Mouse (Mus musculus) kidney, embryonic 14.5 days (tissue): ENCODE results near the gene A930018P22Rik. TPM values are rescaled to one million over a fixed set of nuclear protein-coding genes. Genes with fewer than 3 reads are reported as not detected.
"Not testable (repeated sequence)": the region's sequence is repeated elsewhere in the genome, so short reads cannot be mapped to it uniquely, and the experiment has no call there.

ENCODE experiments used
- ATAC-seq: fragments of 200-750 bp; cut with Nextera tagmentation; 2 replicates; pipeline ENCODE4 v1.8.0; 2017; ENCODE audit warnings: moderate number of reproducible peaks, mild to moderate bottlenecking, moderate TSS enrichment, moderate library complexity; ENCODE audit not compliant: low FRiP score, low TSS enrichment
- H3K27ac ChIP-seq: fragments of 300-500 bp; sonication (generic); 2 replicates; pipeline ENCODE4 v1.5.1; 2014; ENCODE audit warnings: low read depth, mild to moderate bottlenecking, low read length, moderate library complexity, mixed read lengths
- H3K27me3 ChIP-seq: fragments of 300-500 bp; sonication (generic); 2 replicates; pipeline ENCODE4 v1.6.1; 2014; ENCODE audit warnings: mild to moderate bottlenecking, low read length; ENCODE audit not compliant: control insufficient read depth, insufficient read depth
- H3K36me3 ChIP-seq: fragments of 300-500 bp; sonication (generic); 2 replicates; pipeline ENCODE4 v1.6.1; 2014; ENCODE audit warnings: low read length, mixed read lengths; ENCODE audit not compliant: control insufficient read depth, insufficient read depth
- H3K4me1 ChIP-seq: fragments of 300-500 bp; sonication (generic); 2 replicates; pipeline ENCODE4 v1.6.1; 2014; ENCODE audit warnings: low read length, mixed read lengths; ENCODE audit not compliant: control insufficient read depth, insufficient read depth
- H3K4me2 ChIP-seq: fragments of 300-500 bp; sonication (generic); replicated peaks from 2 replicates; pipeline ENCODE4 v1.6.1; 2014; ENCODE audit warnings: low read depth, mild to moderate bottlenecking, low read length
- H3K4me3 ChIP-seq: fragments of 300-500 bp; sonication (generic); 2 replicates; pipeline ENCODE4 v1.5.1; 2014; ENCODE audit warnings: mild to moderate bottlenecking, low read length
- H3K9ac ChIP-seq: fragments of 300-500 bp; sonication (generic); 2 replicates; pipeline ENCODE4 v1.6.1; 2014; ENCODE audit warnings: low read depth, mild to moderate bottlenecking, low read length, moderate library complexity
- H3K9me3 ChIP-seq: fragments of 300-500 bp; sonication (generic); 2 replicates; pipeline ENCODE4 v1.6.1; 2016; ENCODE audit warnings: low read length; ENCODE audit not compliant: control insufficient read depth
- WGBS: fragments of 180-500 bp; shearing (Covaris S2); extraction: QIAGEN DNeasy Blood & Tissue Kit; methylation state at CpG from one replicate; pipeline ENCODE4 v1.1.7; 2014; 5-methylcytosine and 5-hydroxymethylcytosine counted together
- polyA plus RNA-seq: library from polyadenylated mRNA; unstranded; fragments of >200 nt; fragmentation: Nextera tagmentation; extraction: Ambion mirVana; gene quantifications from 2 replicates; pipeline ENCODE4 v1.2.1, GENCODE M21; 2014

Gene A930018P22Rik
- polyA plus RNA-seq, 1 experiment from 2014 or later, result 0.27 TPM

DNA sequence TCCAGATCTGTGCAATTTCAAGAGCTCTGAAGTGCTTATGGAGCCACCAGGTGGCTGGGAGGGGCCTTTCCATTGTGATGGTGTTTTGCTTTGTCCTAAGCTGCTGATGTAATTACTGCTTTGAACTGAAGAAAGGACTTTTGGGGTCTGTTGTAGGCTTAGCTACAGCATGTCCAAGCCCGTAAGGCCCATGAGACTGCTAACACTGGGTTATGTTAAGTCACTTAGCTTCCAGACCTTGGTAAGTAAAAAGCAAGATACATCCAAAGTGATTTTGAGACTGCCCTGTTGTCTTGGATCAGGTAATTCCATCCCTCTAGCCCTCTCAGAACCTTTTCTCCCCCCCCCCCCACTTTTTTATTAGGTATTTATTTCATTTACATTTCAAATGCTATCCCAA lies 25.8 kb upstream of the A930018P22Rik start:
- ATAC-seq, H3K9ac ChIP-seq, H3K4me3 ChIP-seq, H3K27ac ChIP-seq, H3K27me3 ChIP-seq, H3K9me3 ChIP-seq, H3K36me3 ChIP-seq, H3K4me1 ChIP-seq: not testable (repeated sequence)
- 68% methylated on average over 1 of the region's 1 CpGs for WGBS
- H3K4me2 ChIP-seq, result peak overlapping the region; percentile 73

DNA sequence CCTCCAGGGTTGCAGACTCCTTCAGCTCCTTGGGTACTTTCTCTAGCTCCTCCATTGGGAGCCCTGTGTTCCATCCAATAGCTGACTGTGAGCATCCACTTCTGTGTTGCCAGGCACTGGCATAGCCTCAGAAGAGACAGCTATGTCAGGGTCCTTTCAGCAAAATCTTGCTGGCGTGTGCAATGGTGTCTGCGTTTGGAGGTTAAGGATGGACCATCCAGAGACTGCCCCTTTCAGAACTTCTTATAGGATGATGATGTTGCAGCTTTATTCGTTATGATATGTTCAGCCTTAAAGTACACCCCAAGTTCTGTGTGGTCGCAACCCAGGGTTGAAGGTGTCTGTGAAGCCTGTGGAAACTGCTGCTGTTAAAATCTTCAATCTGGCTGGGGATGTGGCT lies 25.2 kb upstream of the A930018P22Rik start:
- not testable (repeated sequence) for H3K9me3 ChIP-seq, H3K27me3 ChIP-seq, H3K9ac ChIP-seq, H3K4me3 ChIP-seq, ATAC-seq, H3K4me1 ChIP-seq, H3K4me2 ChIP-seq, H3K36me3 ChIP-seq, H3K27ac ChIP-seq
- 93% methylated on average over 4 of the region's 4 CpGs for WGBS

DNA sequence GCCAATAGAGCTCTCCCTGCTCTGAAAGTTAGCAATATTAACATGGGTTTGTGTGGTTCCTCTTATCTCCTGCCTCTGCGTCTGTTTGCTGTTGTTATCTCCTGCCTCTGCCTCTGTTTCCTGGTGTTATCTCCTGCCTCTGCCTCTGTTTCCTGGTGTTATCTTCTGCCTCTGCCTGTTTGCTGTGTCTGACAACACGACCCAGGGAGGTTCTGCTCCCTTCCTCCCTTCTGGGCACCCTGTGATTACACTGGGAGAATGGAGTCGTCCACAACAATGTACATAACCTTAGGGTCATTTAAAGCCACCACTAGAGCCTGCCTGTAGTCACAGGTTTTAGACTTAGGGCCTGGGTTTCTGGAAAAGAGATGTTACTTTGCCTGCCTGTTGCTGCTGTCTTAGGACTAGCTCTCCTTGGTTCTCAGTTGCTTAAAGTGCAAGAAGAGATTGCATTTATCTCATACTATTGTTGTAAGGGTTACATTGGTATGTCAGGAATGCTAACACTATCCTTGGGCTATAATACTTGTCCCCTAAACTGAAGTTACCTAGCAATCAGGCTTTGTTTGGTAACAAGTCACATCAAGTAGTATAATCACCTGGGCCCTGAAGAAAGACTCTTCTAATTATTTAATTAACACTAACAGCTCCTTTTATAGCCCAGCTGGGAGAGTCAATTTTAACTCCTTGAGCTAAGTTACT lies 23.9 kb upstream of the A930018P22Rik start:
- no peak for ATAC-seq
- no peak overlapping the region for H3K4me2 ChIP-seq
- no peak overlapping the region for H3K27ac ChIP-seq
- H3K9me3 ChIP-seq, result no peaks in the 10 kb centered on the region
- H3K4me3 ChIP-seq, result no peak overlapping the region
- 35% methylated on average over 3 of the region's 3 CpGs for WGBS
- no peaks in the 10 kb centered on the region for H3K36me3 ChIP-seq
- H3K27me3 ChIP-seq, result no peaks in the 10 kb centered on the region
- H3K4me1 ChIP-seq, result peaks cover 5% of the 10 kb centered on the region; the same call in 1 of the 2 replicates
- H3K9ac ChIP-seq, result no peak overlapping the region

DNA sequence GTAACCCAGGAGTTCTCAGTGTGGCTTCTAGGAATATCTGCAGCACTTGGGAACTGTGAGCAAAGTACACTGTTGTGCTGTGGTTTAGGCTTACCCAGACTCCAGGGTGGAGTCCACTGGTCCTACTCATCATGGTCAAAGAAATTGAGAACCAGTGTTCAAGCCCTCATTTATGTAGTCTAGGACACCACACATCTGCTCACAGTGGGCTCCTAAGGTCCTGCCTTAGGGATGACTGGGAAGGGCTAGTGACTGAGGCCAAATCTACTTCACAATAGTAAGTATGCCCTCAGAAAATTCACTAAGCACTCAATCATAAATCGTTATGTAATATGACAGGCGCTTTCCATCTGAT lies 23.4 kb upstream of the A930018P22Rik start:
- Histone ChIP-seq H3K27me3 (no peaks in the 10 kb centered on the region), H3K9me3 (no peaks in the 10 kb centered on the region), H3K27ac (no peak overlapping the region), H3K9ac (no peak overlapping the region), H3K36me3 (no peaks in the 10 kb centered on the region), H3K4me1 (peaks cover 5% of the 10 kb centered on the region; the same call in 1 of the 2 replicates), H3K4me3 (no peak overlapping the region), H3K4me2 (no peak overlapping the region)
- 97% methylated on average over 2 of the region's 2 CpGs for WGBS
- no peak for ATAC-seq

DNA sequence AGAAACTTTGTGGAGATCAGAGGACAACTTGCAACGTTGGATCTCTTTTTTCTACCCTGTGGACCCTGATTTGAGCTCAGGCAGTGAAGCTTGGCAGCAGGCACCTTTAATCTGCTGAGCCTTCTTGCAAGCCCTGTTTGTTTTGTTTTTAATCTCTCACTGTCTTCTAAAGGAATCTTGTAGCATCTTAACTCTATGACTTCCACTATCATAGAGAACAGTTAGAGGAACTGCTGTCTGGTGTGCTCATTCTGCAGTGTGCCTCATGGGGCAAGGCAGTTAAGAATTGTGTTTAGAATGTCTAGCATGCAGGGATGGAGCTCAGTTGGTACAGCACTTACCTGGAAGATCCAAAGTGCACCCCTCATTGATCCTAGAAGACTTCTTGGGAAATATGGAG lies 22.6 kb upstream of the A930018P22Rik start:
- H3K36me3 ChIP-seq, result no peaks in the 10 kb centered on the region
- H3K27me3 ChIP-seq, result no peaks in the 10 kb centered on the region
- H3K9ac ChIP-seq, result no peak overlapping the region
- H3K9me3 ChIP-seq, result no peaks in the 10 kb centered on the region
- 65% methylated on average over 1 of the region's 1 CpGs for WGBS
- no peak overlapping the region for H3K4me2 ChIP-seq
- no peak overlapping the region for H3K27ac ChIP-seq
- ATAC-seq, result no peak
- H3K4me3 ChIP-seq, result no peak overlapping the region
- peaks cover 5% of the 10 kb centered on the region; the same call in 1 of the 2 replicates for H3K4me1 ChIP-seq

DNA sequence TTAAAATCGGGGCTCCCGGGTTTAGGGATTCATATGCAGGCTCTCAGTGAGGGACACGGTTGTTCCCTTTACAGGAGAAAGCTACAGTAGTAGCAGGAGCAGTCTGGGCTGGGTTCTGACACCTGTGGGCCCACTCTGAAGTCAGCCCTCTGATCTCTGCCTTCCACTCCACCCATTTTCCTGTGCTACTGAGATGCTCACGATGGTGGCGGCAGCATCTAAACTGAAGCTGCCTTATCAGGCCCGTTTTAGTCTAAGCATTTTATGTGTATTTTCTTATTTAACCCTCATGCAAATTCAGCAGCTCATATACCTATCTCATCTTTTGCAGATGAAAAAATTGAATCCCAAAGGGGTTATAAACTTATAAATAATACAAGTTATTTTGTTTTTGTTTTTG lies 17.8 kb upstream of the A930018P22Rik start:
- H3K4me1 ChIP-seq, result no peaks in the 10 kb centered on the region
- ATAC-seq, result no peak

DNA sequence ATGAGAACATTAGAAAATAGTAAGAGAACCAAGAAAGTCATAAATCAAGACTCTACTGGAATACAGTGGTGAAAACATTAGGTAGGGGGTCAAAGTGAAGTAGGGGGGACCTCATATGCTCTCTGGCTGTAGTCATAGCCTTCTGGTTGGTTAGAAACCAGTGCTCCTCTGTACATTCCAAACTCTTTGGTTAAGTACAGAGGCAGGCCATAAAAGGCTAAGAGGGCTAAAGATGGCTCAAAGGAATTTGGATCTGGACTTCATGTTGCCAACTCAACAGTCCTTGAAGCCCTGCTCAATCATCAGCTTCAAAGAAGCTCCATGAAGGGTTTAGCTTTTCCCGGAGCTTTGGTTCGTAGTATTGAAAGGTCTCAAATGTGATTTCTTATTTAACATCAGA lies 13.5 kb upstream of the A930018P22Rik start:
- not testable (repeated sequence) for H3K27me3 ChIP-seq, H3K36me3 ChIP-seq, H3K27ac ChIP-seq, H3K9me3 ChIP-seq, H3K9ac ChIP-seq, H3K4me2 ChIP-seq, H3K4me3 ChIP-seq, H3K4me1 ChIP-seq, ATAC-seq
- WGBS, result 89% methylated on average over 2 of the region's 2 CpGs

More for the DNA sequence above, 17.8 kb upstream of the A930018P22Rik start:
- Histone ChIP-seq H3K9me3 (no peaks in the 10 kb centered on the region), H3K36me3 (no peaks in the 10 kb centered on the region), H3K4me3 (no peak overlapping the region), H3K4me2 (no peak overlapping the region), H3K9ac (no peak overlapping the region), H3K27me3 (no peaks in the 10 kb centered on the region), H3K27ac (no peak overlapping the region)
- WGBS, result 80% methylated on average over 6 of the region's 6 CpGs

DNA sequence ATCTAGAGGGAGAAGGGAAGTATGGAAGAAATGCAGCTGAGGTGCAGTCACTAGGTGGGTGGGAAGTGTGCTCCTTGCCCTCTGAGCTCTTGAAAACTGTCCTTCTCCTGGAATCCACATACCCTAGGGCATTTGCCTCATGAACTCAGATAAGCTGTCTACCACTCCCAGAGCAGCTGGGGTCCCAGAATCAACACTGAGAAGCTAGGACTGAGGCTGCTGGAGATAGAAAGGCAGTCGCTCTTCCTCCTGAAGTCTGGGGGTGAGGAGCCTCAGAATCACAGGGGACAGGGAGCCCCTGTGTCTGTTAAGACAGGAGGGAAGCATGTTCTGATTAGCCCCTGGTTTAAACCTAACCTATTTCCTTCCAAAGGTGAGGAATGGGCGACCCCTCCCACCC lies 13.0 kb upstream of the A930018P22Rik start:
- Histone ChIP-seq H3K36me3 (no peaks in the 10 kb centered on the region), H3K4me3 (no peak overlapping the region), H3K27ac (no peak overlapping the region), H3K9me3 (no peaks in the 10 kb centered on the region), H3K4me2 (no peak overlapping the region), H3K9ac (no peak overlapping the region), H3K27me3 (no peaks in the 10 kb centered on the region), H3K4me1 (no peaks in the 10 kb centered on the region)
- 60% methylated on average over 2 of the region's 2 CpGs for WGBS
- ATAC-seq, result no peak

DNA sequence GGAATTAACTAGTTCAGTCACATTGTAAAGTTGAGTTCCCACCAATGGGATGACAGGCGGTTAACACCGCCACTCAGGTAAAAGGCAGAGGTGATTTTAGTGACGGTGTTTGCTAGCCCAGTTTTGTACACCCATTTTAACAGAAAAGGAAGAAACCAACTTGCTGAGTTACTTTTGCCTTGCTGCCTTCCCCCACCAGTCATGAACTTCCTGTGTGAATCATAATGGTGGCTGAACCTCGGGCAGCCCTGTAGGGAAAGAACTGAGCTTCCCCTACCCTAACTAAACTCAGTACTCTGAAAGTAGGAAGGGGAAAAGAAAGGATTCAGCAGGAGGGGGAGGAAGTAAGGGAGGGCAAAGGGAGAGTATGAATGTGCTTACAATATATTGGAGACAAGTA lies 12.5 kb upstream of the A930018P22Rik start:
- Histone ChIP-seq H3K27ac (no peak overlapping the region), H3K4me3 (no peak overlapping the region), H3K9ac (no peak overlapping the region), H3K4me1 (no peaks in the 10 kb centered on the region), H3K27me3 (no peaks in the 10 kb centered on the region), H3K36me3 (no peaks in the 10 kb centered on the region), H3K4me2 (no peak overlapping the region), H3K9me3 (no peaks in the 10 kb centered on the region)
- ATAC-seq, result no peak
- 74% methylated on average over 4 of the region's 4 CpGs for WGBS
